Mouse (Mus musculus) embryonic facial prominence, embryonic 15.5 days (tissue): Measurements from ENCODE around the gene Eif3b. TPM values are rescaled to one million over a fixed set of nuclear protein-coding genes. Genes with fewer than 3 reads are reported as not detected.
"Not testable (repeated sequence)": the region's sequence is repeated elsewhere in the genome, so short reads cannot be mapped to it uniquely, and the experiment has no call there.

Experiments used
- ATAC-seq: fragments of 200-750 bp; cut with Nextera tagmentation; 2 replicates; pipeline ENCODE4 v1.8.0; 2017; ENCODE audit warnings: low read depth, moderate TSS enrichment; ENCODE audit not compliant: insufficient number of reproducible peaks, low FRiP score, low TSS enrichment
- H3K27ac ChIP-seq: fragments of 300-500 bp; sonication (generic); replicated peaks from 2 replicates; pipeline ENCODE4 v1.5.1; 2015; ENCODE audit warnings: mild to moderate bottlenecking, inconsistent platforms
- H3K27me3 ChIP-seq: fragments of 300-500 bp; sonication (generic); 2 replicates; pipeline ENCODE4 v1.6.1; 2015; ENCODE audit warnings: inconsistent platforms
- H3K36me3 ChIP-seq: fragments of 300-500 bp; sonication (generic); 2 replicates; pipeline ENCODE4 v1.6.1; 2015; ENCODE audit warnings: mild to moderate bottlenecking, inconsistent platforms
- H3K4me1 ChIP-seq: fragments of 300-500 bp; sonication (generic); 2 replicates; pipeline ENCODE4 v1.6.1; 2015; ENCODE audit warnings: inconsistent platforms
- H3K4me2 ChIP-seq: fragments of 300-500 bp; sonication (generic); replicated peaks from 2 replicates; pipeline ENCODE4 v1.6.1; 2015; ENCODE audit warnings: mild to moderate bottlenecking, inconsistent platforms
- H3K4me3 ChIP-seq: fragments of 300-500 bp; sonication (generic); replicated peaks from 2 replicates; pipeline ENCODE4 v1.5.1; 2015; ENCODE audit warnings: mild to moderate bottlenecking, inconsistent platforms
- H3K9ac ChIP-seq: fragments of 300-500 bp; sonication (generic); 2 replicates; pipeline ENCODE4 v1.6.1; 2015; ENCODE audit warnings: inconsistent platforms
- H3K9me3 ChIP-seq: fragments of 300-500 bp; sonication (generic); replicated peaks from 2 replicates; pipeline ENCODE4 v1.6.1; 2016; ENCODE audit warnings: inconsistent platforms
- WGBS: fragments of 180-500 bp; shearing (Covaris S2); methylation state at CpG from one replicate; pipeline ENCODE4 v1.1.7; 2015; 5-methylcytosine and 5-hydroxymethylcytosine counted together
- polyA plus RNA-seq: library from polyadenylated mRNA; unstranded; fragments of >200 nt; fragmentation: Nextera tagmentation; extraction: Ambion mirVana; gene quantifications from 2 replicates; pipeline ENCODE4 v1.2.1, GENCODE M21; 2015

The Eif3b gene
- polyA plus RNA-seq, 1 experiment from 2014 or later = 130 TPM

DNA sequence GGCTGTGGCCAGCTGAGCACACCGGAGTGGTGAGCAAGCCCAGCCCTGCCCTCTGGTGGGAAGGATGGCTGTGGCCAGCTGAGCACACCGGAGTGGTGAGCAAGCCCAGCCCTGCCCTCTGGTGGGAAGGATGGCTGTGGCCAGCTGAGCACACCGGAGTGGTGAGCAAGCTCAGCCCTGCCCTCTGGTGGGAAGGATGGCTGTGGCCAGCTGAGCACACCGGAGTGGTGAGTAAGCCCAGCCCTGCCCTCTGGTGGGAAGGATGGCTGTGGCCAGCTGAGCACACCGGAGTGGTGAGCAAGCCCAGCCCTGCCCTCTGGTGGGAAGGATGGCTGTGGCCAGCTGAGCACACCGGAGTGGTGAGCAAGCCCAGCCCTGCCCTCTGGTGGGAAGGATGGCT, 20.0 kb downstream of the Eif3b start:
- 73% methylated on average over 2 of the region's 6 CpGs for WGBS
- not testable (repeated sequence) for H3K9me3 ChIP-seq, H3K9ac ChIP-seq, H3K4me2 ChIP-seq, H3K4me3 ChIP-seq, H3K4me1 ChIP-seq, H3K27me3 ChIP-seq, ATAC-seq, H3K27ac ChIP-seq
- H3K36me3 ChIP-seq = peaks cover 88% of the 10 kb centered on the region

GRCm38 (mm10) chr5:140441406-140441805, 22.3 kb downstream of the Eif3b start:
- H3K9ac ChIP-seq = no peak overlapping the region
- no peak for ATAC-seq
- H3K36me3 ChIP-seq = peaks cover 83% of the 10 kb centered on the region
- H3K27ac ChIP-seq = no peak overlapping the region
- H3K4me3 ChIP-seq = no peak overlapping the region
- 82% methylated on average over 3 of the region's 3 CpGs for WGBS
- H3K9me3 ChIP-seq = no peaks in the 10 kb centered on the region
- H3K4me2 ChIP-seq = no peak overlapping the region
- H3K4me1 ChIP-seq = no peaks in the 10 kb centered on the region
- H3K27me3 ChIP-seq = no peaks in the 10 kb centered on the region

DNA sequence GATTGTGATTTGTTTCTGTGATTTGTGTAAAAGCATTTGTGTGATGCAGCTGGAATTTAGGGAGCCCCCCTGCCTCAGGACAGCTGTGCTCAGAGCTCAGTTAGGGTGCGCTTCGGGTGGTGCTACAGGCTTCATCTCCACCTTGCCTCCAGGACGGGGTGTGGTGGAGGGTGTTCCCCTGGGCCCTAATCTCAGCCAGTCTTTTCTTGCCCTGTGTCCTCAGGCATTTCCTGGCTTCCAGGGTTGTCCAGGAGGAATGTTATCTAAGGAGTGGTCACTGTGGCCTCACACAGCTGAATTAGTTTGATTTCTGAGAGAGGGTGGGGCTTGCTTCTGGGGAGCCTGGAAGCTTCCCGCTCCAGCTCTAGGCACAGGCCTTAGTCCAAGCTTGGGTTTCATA, 24.9 kb downstream of the Eif3b start:
- no peak for ATAC-seq
- H3K4me1 ChIP-seq = no peaks in the 10 kb centered on the region
- peaks cover 61% of the 10 kb centered on the region for H3K36me3 ChIP-seq
- H3K9ac ChIP-seq = no peak overlapping the region
- no peak overlapping the region for H3K27ac ChIP-seq
- no peak overlapping the region for H3K4me2 ChIP-seq
- H3K4me3 ChIP-seq = no peak overlapping the region
- H3K27me3 ChIP-seq = no peaks in the 10 kb centered on the region
- no peaks in the 10 kb centered on the region for H3K9me3 ChIP-seq
- 78% methylated on average over 4 of the region's 4 CpGs for whole genome bisulfite sequencing

DNA sequence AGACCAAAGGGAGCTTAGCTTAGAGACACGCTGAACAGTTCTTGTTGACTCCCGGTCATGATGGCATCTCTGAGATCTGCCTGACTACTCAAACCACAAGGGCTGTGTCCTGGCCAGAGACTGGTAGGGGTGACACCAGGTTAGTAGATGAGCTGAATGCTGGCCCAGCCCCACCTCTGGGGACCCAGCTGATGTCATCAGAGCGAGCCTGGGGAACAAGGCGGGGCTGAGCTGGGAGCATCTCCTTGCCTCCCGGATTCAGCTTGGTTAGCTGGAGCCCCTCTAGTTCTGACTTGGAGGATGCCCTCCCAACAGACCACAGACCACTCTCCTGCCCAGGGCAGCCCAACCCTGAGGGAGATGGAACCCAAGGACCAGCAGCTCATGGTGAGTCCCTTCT, 26.2 kb downstream of the Eif3b start, which contains the start of gene Gm4869:
Gene Gm4869, plus strand, starts transcription at position 301 of the 400 bp plus-strand sequence.
- Histone ChIP-seq H3K9ac (no peak within 1 kb of the TSS), H3K4me1 (no peaks in the 10 kb centered on the region), H3K36me3 (peaks cover 52% of the 10 kb centered on the region), H3K4me2 (no peak within 1 kb of the TSS), H3K9me3 (no peaks in the 10 kb centered on the region), H3K27ac (no peak within 1 kb of the TSS), H3K4me3 (no peak within 1 kb of the TSS), H3K27me3 (no peaks in the 10 kb centered on the region)
- ATAC-seq = no peak
- 88% methylated on average over 5 of the region's 5 CpGs for WGBS

- no peaks in the 10 kb centered on the region for H3K4me1 ChIP-seq
- no peaks in the 10 kb centered on the region for H3K9me3 ChIP-seq
- 74% methylated on average over 7 of the region's 7 CpGs for WGBS
- peaks cover 44% of the 10 kb centered on the region for H3K36me3 ChIP-seq
- H3K9ac ChIP-seq = no peak overlapping the region
- no peaks in the 10 kb centered on the region for H3K27me3 ChIP-seq
- no peak for ATAC-seq
- no peak overlapping the region for H3K4me3 ChIP-seq
- H3K27ac ChIP-seq = no peak overlapping the region
- no peak overlapping the region for H3K4me2 ChIP-seq
These were observed 26.9 kb downstream of the Eif3b start for GRCm38 (mm10) chr5:140446054-140446453.

DNA sequence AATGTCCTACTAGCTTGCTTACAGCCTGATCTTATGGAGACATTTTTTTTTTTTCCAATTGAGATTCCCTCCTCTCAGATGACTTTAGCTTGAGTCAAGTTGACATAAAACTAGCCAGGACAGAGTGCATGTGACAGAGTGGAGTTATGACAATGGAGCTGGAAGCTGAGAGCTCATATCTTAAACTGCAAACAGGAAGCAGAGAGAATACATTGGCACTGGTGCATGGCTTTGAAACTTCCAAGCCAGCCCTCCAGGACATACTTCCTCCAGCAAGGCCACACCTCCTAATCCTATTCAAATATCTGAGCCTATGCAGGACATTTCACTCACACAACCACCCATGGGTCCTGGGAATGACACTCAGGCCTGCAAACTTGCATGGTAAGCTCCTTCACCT, 35.4 kb downstream of the Eif3b start:
- no peaks in the 10 kb centered on the region for H3K4me1 ChIP-seq
- no peaks in the 10 kb centered on the region for H3K27me3 ChIP-seq
- no peaks in the 10 kb centered on the region for H3K36me3 ChIP-seq
- no peaks in the 10 kb centered on the region for H3K9me3 ChIP-seq
- H3K4me2 ChIP-seq = no peak overlapping the region
- no peak overlapping the region for H3K27ac ChIP-seq
- H3K9ac ChIP-seq = no peak overlapping the region
- no peak for ATAC-seq
- no peak overlapping the region for H3K4me3 ChIP-seq

- Histone ChIP-seq H3K27me3 (no peaks in the 10 kb centered on the region), H3K9me3 (no peaks in the 10 kb centered on the region), H3K27ac (no peak overlapping the region), H3K4me1 (no peaks in the 10 kb centered on the region), H3K4me3 (no peak overlapping the region), H3K9ac (no peak overlapping the region), H3K4me2 (no peak overlapping the region), H3K36me3 (no peaks in the 10 kb centered on the region)
- WGBS = 63% methylated on average over 2 of the region's 2 CpGs
- no peak for ATAC-seq
These were observed 36.3 kb downstream of the Eif3b start for GRCm38 (mm10) chr5:140455466-140455865.

DNA sequence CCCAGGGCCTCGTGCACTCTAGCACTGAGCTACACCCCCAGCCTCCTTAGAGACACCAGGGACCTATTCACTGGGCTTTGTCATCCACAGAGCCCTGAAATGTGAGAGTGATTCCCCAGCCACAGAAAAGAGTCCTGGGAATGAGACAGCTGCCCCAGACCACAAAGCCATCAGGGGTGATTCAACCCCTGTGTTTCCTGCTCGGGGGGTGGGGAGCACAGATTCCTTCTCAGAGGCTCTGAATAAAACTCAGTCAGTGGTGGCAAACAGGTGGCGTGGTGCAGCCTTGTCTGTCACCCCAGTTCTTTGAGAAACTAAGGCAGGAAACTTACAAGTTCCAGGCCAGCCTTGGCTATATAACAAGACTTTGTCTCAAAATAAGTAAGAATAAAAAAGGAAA, 42.3 kb downstream of the Eif3b start:
- WGBS = 70% methylated on average over 3 of the region's 3 CpGs
- Histone ChIP-seq H3K9me3 (no peaks in the 10 kb centered on the region; the same call in 1 of the 2 replicates), H3K27me3 (no peaks in the 10 kb centered on the region), H3K4me2 (no peak overlapping the region), H3K36me3 (no peaks in the 10 kb centered on the region), H3K27ac (no peak overlapping the region), H3K4me3 (no peak overlapping the region), H3K9ac (no peak overlapping the region), H3K4me1 (no peaks in the 10 kb centered on the region)
- ATAC-seq = no peak

DNA sequence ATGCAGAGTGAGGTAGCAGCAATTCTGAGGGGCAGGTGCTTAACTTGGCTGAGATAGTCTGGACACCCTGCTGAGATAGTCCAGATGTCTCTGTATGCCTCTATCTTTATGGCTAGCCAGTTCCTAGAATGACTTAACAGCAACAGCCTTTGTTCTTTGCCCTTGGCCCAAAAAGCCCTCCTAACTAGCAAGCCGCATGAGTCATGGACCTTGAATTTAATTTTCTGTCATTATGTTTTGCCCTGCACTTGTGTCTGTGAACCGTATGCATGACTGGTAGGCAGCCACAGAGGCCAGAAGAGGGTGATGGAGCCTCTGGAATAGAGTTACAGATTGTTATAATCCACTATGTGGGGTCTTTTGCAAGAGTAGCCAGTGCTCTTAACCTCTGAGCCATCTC, 44.0 kb downstream of the Eif3b start:
- not testable (repeated sequence) for H3K27me3 ChIP-seq

GRCm38 (mm10) chr5:140464943-140465342, 45.8 kb downstream of the Eif3b start:
- H3K4me1 ChIP-seq = no peaks in the 10 kb centered on the region
- no peak overlapping the region for H3K4me3 ChIP-seq
- H3K9me3 ChIP-seq = no peaks in the 10 kb centered on the region; the same call in 1 of the 2 replicates
- no peak overlapping the region for H3K27ac ChIP-seq
- no peak for ATAC-seq
- H3K36me3 ChIP-seq = no peaks in the 10 kb centered on the region
- H3K27me3 ChIP-seq = no peaks in the 10 kb centered on the region
- no peak overlapping the region for H3K9ac ChIP-seq
- WGBS = 83% methylated on average over 2 of the region's 2 CpGs
- no peak overlapping the region for H3K4me2 ChIP-seq

More for the DNA sequence above, 44.0 kb downstream of the Eif3b start:
- not testable (repeated sequence) for ATAC-seq, H3K9me3 ChIP-seq, H3K27ac ChIP-seq, H3K9ac ChIP-seq, H3K4me1 ChIP-seq, H3K4me3 ChIP-seq, H3K36me3 ChIP-seq, H3K4me2 ChIP-seq
- 64% methylated on average over 2 of the region's 2 CpGs for WGBS

DNA sequence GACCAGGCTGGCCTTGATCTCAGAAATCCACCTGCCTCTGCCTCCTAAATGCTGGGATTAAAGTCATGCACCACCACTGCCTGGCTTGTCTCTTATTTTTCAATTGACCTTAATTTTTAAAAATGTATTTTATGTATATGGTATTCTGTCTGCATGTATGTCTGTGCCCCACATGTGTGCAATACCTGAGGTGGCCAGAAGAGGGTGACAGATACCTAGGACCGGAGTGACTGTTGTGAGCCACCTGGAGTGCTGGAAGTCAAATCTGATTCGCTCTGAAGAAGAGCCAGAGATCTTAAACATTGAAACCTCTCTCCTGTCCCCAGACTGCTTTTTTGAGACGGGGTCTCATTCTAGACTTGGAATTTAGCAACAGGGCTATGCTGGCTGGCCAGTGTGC, 53.2 kb downstream of the Eif3b start:
- Histone ChIP-seq H3K4me3 (no peak overlapping the region), H3K4me2 (no peak overlapping the region), H3K9ac (no peak overlapping the region), H3K36me3 (no peaks in the 10 kb centered on the region), H3K27me3 (no peaks in the 10 kb centered on the region), H3K9me3 (no peaks in the 10 kb centered on the region), H3K27ac (no peak overlapping the region), H3K4me1 (no peaks in the 10 kb centered on the region)
- 82% methylated on average over 3 of the region's 3 CpGs for WGBS
- no peak for ATAC-seq

DNA sequence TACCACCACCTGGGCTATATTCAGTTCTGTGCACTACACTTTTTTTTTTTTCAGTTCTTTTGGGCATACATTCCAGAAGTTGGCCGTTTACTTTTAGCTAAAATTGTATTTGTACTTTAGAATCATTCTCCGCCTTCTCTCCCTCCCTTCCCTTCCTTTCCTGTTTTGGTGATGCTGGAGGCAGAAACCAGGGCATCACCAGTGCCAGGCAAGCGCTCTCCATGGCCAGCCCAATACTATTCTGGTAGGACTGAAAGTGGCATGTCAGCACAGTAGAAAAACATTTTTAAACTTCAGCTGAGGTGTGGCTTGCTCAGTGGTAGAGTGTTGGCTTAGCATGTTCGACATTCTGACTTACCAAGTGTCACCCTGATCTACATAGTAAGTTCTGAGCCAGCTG, 62.3 kb downstream of the Eif3b start:
- Histone ChIP-seq H3K27me3 (no peaks in the 10 kb centered on the region), H3K36me3 (no peaks in the 10 kb centered on the region), H3K9me3 (no peaks in the 10 kb centered on the region), H3K4me2 (no peak overlapping the region), H3K4me3 (no peak overlapping the region), H3K9ac (no peak overlapping the region), H3K27ac (no peak overlapping the region), H3K4me1 (no peaks in the 10 kb centered on the region)
- no peak for ATAC-seq
- WGBS = 67% methylated on average over 4 of the region's 4 CpGs
